Mouse (Mus musculus) 3T3-L1 (cell line): Measurements from ENCODE around the gene H2afb3.
"Not testable (repeated sequence)": the region's sequence is repeated elsewhere in the genome, so short reads cannot be mapped to it uniquely, and the experiment has no call there.

Experiments
- DNase-seq: peaks from one replicate; pipeline ENCODE4 v3.0.0-alpha.2; 2015; ENCODE audit warnings: low read depth, low spot score

H2afb3 gene

GRCm38 (mm10) chrX:120312995-120313394 is at the start of gene H2afb3:
Gene H2afb3 (minus strand): TSS chrX:120313095.
- DNase-seq: not testable (repeated sequence)

- DNase-seq: no peak
Observed at GRCm38 (mm10) chrX:120301469-120302175, 11.3 kb downstream of the H2afb3 start.

- DNase-seq: no peak
Observed at GRCm38 (mm10) chrX:120292832-120293750, 19.8 kb downstream of the H2afb3 start.

- no peak for DNase-seq
Observed at GRCm38 (mm10) chrX:120291696-120292095, 21.2 kb downstream of the H2afb3 start.

- no peak for DNase-seq
Observed at GRCm38 (mm10) chrX:120290900-120291280, 22.0 kb downstream of the H2afb3 start.

- no peak for DNase-seq
Observed at GRCm38 (mm10) chrX:120290011-120290899, 22.6 kb downstream of the H2afb3 start, which contains the start of gene Pcdh11x. Gene Pcdh11x (plus strand): TSS chrX:120290259.

GRCm38 (mm10) chrX:120287502-120287901 is 25.4 kb downstream of the H2afb3 start:
- peak; percentile 1 for DNase-seq

- DNase-seq: peak; percentile 1
Observed at GRCm38 (mm10) chrX:120285522-120285921, 27.4 kb downstream of the H2afb3 start.
